Mouse (Mus musculus) small intestine, adult 2 months (tissue): ENCODE results near the gene Kremen1.

Source experiments
- CTCF ChIP-seq: fragments of 200-500 bp; IDR thresholded peaks from 2 replicates; pipeline ENCODE4 v1.5.1; 2012; ENCODE audit warnings: low read depth, mild to moderate bottlenecking, control low read depth, inconsistent platforms, low read length, moderate library complexity, mixed read lengths; ENCODE audit not compliant: insufficient replicate concordance, insufficient read length; ENCODE audit errors: extremely low read depth
- POLR2A ChIP-seq: fragments of 200-500 bp; IDR thresholded peaks from 2 replicates; pipeline ENCODE4 v1.6.1; 2012; ENCODE audit warnings: low read depth, mild to moderate bottlenecking, control low read depth, inconsistent platforms, low read length, moderate library complexity

DNA sequence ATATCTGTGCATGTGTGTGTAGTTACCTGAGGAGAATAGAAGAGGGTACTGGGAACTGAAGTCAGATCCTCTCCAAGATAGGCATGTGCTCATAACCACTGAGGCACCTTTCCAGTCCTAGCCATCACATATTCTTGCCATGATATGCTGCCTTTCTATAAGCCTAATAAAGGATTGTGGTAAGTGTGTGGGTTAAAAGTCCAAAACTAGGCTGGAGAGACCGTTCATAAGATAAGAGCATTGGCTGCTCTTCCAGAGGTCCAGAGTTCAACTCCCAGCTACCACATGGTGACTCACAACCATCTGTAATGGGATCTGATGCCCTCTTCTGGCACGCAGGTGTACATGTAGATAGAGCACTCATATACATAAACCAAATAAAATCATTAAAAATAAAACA lies 22.6 kb upstream of the Kremen1 start:
- TF ChIP-seq CTCF (no peak), POLR2A (no peak)
